ENCODE assay signal across 17 mouse cellular contexts in genomic region chr16:72239631-72240030, GRCm38 (mm10).
DNase-seq lines count a peak whose midpoint lies in the region.
"Had no signal": no experiment of that assay in that cellular context is flagged by ENCODE, and none has a peak within 500 bp of the region (broad histone marks: within the 10 kb centered on the region; RNA-seq: fewer than 3 reads in every experiment).

No protein-coding gene starts in this region.

- H3K4me3 ChIP-seq in embryonic facial prominence, embryonic 10.5 days = no peak overlapping the region
- H3K4me3 ChIP-seq: embryonic facial prominence, embryonic 12.5 days; forebrain, embryonic 15.5 days; heart, embryonic 10.5 days; hindbrain, embryonic 12.5 days had no signal

- DNase-seq in adrenal gland, adult 2 months = peak; percentile 54
- no peak for DNase-seq in adrenal gland, adult 18-20 months (ENCODE audit: low spot score in 2 of 2)
- peak; percentile 46 for DNase-seq in adrenal gland, adult 8-10 months
- peak; percentile 6 for DNase-seq in adrenal gland, postnatal 25 days
- peak; percentile 14 for DNase-seq in embryonic facial prominence, embryonic 10.5 days (ENCODE audit: low spot score)
- DNase-seq in gastrocnemius, postnatal 25 days = no peak
- no peak for DNase-seq in B cell, adult 2 months
- DNase-seq: cerebellum, adult 8-10 months; cerebellum, postnatal 14 days; heart, adult 18-20 months; heart, postnatal 10 days; heart, postnatal 4 days had no signal

- no peaks in the 10 kb centered on the region for H3K36me3 ChIP-seq in embryonic facial prominence, embryonic 10.5 days (replicated peaks)
- H3K36me3 ChIP-seq: embryonic facial prominence, embryonic 12.5 days; forebrain, embryonic 15.5 days; heart, embryonic 10.5 days; hindbrain, embryonic 12.5 days had no signal

- H3K4me1 ChIP-seq in embryonic facial prominence, embryonic 10.5 days = no peaks in the 10 kb centered on the region
- H3K4me1 ChIP-seq: embryonic facial prominence, embryonic 12.5 days; heart, embryonic 10.5 days had no signal

- no peaks in the 10 kb centered on the region for H3K27me3 ChIP-seq in embryonic facial prominence, embryonic 10.5 days (replicated peaks; ENCODE audit: low read depth, poor library complexity, severe bottlenecking)
- H3K27me3 ChIP-seq: CH12.LX; embryonic facial prominence, embryonic 12.5 days; forebrain, embryonic 15.5 days; hindbrain, embryonic 12.5 days had no signal

- H3K9me3 ChIP-seq in embryonic facial prominence, embryonic 10.5 days = no peaks in the 10 kb centered on the region
- H3K9me3 ChIP-seq: embryonic facial prominence, embryonic 12.5 days; forebrain, embryonic 15.5 days; heart, embryonic 10.5 days; hindbrain, embryonic 12.5 days had no signal

- WGBS in embryonic facial prominence, embryonic 10.5 days = 47% methylated on average over 7 of the region's 7 CpGs

- no peak overlapping the region for H3K27ac ChIP-seq in embryonic facial prominence, embryonic 10.5 days (replicated peaks)
- H3K27ac ChIP-seq: embryonic facial prominence, embryonic 12.5 days; forebrain, embryonic 15.5 days; heart, embryonic 10.5 days; hindbrain, embryonic 12.5 days had no signal

Comparison
In these comparisons a context has a peak if more than half of its experiments do, and no peak if none do; other contexts are left out.
1. DNase-seq: peak in adrenal gland, adult 2 months (single experiment), adrenal gland, adult 8-10 months (single experiment), adrenal gland, postnatal 25 days (single experiment) and embryonic facial prominence, embryonic 10.5 days (single experiment); none in adrenal gland, adult 18-20 months (0 of 2), gastrocnemius, postnatal 25 days (single experiment) and B cell, adult 2 months (0 of 2).